Mouse (Mus musculus): Measurements from ENCODE around the gene Irf6.

The Irf6 gene

GRCm38 (mm10) chr1:193198312-193198711, 45.4 kb downstream of the Irf6 start:
- DNase-seq (ENCODE audit: low read depth in 1 of 2, low spot score in 2 of 2), result no peak

GRCm38 (mm10) chr1:193200640-193201382, 47.9 kb downstream of the Irf6 start:
- peak in 1 of 2 experiments; percentile 40 for DNase-seq (ENCODE audit: low read depth in 1 of 2, low spot score in 2 of 2)

GRCm38 (mm10) chr1:193201383-193201778, 48.5 kb downstream of the Irf6 start, which contains the start of gene Traf3ip3:
Gene Traf3ip3 (minus strand): TSS chr1:193201703.
- peak; percentile 73 to 78 for DNase-seq (ENCODE audit: low read depth in 1 of 2, low spot score in 2 of 2)

GRCm38 (mm10) chr1:193203821-193204220, 50.9 kb downstream of the Irf6 start:
- DNase-seq (ENCODE audit: low read depth in 1 of 2, low spot score in 2 of 2), result no peak

GRCm38 (mm10) chr1:193205431-193205830, 52.5 kb downstream of the Irf6 start:
- DNase-seq (ENCODE audit: low read depth in 1 of 2, low spot score in 2 of 2), result no peak

- DNase-seq (ENCODE audit: low read depth in 1 of 2, low spot score in 2 of 2), result no peak
Observed at GRCm38 (mm10) chr1:193207503-193207902, 54.6 kb downstream of the Irf6 start, which contains the start of gene Lamb3. Gene Lamb3 (plus strand): TSS chr1:193207699.

GRCm38 (mm10) chr1:193208178-193208577, 55.3 kb downstream of the Irf6 start:
- DNase-seq (ENCODE audit: low read depth in 1 of 2, low spot score in 2 of 2), result peak in 1 of 2 experiments; percentile 19

GRCm38 (mm10) chr1:193211371-193211770, 58.5 kb downstream of the Irf6 start:
- DNase-seq (ENCODE audit: low read depth in 1 of 2, low spot score in 2 of 2), result no peak

GRCm38 (mm10) chr1:193214053-193214452, 61.1 kb downstream of the Irf6 start:
- DNase-seq (ENCODE audit: low read depth in 1 of 2, low spot score in 2 of 2), result no peak

GRCm38 (mm10) chr1:193216000-193216399, 63.1 kb downstream of the Irf6 start:
- DNase-seq (ENCODE audit: low read depth in 1 of 2, low spot score in 2 of 2), result no peak

- no peak for DNase-seq (ENCODE audit: low read depth in 1 of 2, low spot score in 2 of 2)
Observed at GRCm38 (mm10) chr1:193220408-193220807, 67.5 kb downstream of the Irf6 start.
